Mouse (Mus musculus): ENCODE measurements around the gene Acot12.

Acot12 gene

DNA sequence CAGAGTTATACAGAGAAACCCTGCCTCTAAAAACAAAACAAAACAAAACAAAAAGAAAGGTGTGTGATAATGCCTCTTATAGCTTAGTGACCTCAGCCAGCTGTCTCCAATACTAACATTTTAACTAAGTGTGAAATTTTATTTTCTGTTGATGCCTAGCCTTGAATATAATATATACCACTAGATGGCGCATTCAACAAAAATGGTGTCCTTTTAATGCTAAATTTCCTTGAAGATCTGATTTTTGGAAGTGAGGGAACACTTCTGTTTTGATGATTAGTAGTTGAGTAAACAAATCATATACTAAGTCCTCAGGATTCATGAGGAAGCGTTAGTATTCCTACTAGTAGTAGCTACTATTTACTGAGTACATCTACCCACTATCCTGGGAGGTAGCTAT, 68.2 kb downstream of the Acot12 start:
- no peak for ATAC-seq (ENCODE audit: insufficient number of reproducible peaks, low FRiP score, low TSS enrichment)

DNA sequence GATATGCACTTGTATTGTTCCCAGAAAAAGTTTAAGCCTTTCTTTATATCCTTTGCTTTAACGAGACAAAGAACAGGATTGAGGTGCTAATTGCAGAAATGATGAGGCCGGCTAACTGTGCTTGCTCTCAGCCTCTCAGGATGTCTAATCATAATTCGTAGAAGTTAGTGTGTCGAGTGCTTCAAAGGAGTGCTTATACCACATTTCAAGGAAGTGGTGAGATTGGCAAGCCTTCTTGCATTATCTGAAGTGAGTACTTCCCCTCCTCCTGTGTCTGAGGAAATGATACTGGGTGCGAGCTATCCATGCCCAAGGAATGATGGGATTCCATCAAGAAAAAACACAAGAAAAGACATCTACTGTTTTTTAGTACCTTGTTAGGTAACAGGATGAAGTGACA, 73.4 kb downstream of the Acot12 start:
- ATAC-seq (ENCODE audit: insufficient number of reproducible peaks, low FRiP score, low TSS enrichment): no peak

DNA sequence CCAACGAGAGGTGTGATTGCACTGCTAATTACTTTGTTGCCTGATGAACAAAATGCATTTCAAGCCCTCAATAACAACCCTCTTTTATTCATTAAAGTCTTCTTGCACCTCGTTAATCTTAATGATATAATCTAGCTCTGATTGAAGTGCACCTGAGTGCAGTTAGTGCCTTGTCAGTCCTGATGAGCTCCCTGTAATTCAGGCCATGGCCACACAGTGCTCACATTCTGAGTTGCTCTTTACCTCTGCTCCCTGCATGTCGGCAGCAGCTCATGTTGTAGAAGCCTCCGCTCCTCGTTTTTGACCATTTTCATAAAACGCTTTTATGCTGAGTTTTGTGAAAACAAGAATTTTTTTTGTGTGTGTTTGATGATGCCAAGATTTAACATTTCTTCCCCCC, 82.4 kb downstream of the Acot12 start:
- no peak for ATAC-seq (ENCODE audit: insufficient number of reproducible peaks, low FRiP score, low TSS enrichment)

DNA sequence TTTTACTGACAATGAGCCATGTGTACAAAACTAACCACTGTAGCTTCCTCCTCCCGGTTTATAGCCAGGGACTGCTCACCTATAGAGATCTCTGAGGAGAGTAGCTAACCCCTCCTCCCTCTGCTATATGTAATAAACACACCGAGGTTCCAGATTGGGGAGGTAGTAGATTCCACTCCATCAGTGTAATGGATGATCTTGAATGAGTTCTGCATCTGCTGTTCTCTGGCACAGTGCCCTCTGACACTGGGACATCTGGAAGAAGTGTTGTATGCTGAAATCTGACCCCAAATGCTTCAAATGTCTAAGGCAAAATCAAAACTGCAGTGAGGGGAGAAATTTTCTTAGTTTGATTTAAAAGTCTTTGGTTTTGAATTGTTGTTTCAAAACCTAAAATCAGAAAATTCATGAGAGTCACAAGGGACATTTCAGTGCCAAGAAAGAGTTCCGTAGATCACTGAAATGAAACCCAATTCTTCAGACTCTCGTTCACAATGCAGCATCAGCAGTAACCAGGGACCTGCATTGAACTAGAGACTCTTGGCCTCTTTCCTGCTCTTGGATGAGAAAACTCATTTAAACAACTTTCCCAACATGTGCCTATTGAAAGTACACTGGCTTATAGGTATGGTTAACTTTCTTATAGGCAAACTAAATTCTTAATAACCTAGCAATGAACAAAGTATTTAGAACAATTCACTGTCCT, 83.7 kb downstream of the Acot12 start:
- no peak for ATAC-seq (ENCODE audit: insufficient number of reproducible peaks, low FRiP score, low TSS enrichment)

DNA sequence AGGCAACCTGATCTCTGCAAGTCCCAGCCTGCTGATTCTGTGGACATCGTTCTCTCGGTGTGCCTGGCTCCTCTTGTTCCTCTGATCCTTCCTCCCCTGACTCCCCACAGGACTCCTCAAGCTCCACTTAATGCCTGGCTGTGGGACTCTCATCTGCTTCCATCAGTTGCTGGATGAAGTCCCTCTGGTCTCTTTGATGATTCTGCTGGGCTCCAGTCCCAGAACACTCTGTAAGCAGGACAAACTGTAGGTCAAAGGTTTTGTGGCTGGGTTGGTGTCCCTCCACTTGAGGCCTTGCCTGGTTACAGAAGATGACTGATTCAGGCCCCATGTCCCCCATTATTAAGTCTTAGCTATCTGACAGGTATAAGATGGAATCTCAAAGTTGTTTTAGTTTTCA, 84.8 kb downstream of the Acot12 start:
- no peak for ATAC-seq (ENCODE audit: insufficient number of reproducible peaks, low FRiP score, low TSS enrichment)

DNA sequence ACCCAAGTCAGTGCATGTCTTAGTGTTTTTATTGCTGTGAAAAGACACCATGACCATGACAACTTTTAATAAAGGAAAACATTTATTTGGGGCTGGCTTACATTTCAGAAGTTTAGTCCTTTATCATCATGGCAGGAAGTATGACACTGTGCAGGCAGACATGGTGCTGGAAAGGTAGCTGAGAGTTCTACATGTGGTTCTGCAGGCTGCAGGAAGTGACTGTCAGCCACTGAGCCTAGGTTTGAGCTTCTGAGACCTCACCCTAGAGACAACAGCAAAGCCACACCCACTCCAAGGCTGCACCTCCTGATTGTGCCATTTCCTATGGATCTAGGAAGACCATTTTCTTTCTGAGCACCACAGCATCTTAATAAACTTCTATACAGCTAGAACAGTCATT, 86.6 kb downstream of the Acot12 start:
- ATAC-seq (ENCODE audit: insufficient number of reproducible peaks, low FRiP score, low TSS enrichment): no peak
